Mouse (Mus musculus): ENCODE measurements at regions not wholly inside any gene's neighbourhood (a gene's known extent, or its start where the extent isn't known, plus 50 kb on each side); places are given as distances from the start of the nearest gene placed in this dataset.

DNA sequence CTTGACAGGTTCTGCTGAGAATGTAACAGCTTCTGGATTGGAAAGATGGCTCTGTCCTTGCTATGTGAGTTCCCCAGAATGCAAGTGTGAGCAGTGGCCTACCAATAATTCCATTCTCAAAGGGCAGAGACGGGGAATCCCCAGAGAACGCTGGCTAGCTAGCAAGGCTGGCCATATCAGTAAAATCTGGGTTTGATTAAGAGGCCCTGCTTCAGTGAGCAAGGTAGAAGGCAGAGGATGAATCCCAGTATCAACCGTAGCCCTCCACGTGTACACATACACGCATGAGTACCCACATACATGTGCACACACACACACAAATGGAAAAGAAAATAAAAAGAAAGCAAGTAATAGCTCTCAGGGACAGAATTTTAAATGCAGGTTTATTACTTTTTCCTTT, 55.3 kb downstream of the Tril start:
- DNase-seq (ENCODE audit: low spot score in 2 of 2): no peak

DNA sequence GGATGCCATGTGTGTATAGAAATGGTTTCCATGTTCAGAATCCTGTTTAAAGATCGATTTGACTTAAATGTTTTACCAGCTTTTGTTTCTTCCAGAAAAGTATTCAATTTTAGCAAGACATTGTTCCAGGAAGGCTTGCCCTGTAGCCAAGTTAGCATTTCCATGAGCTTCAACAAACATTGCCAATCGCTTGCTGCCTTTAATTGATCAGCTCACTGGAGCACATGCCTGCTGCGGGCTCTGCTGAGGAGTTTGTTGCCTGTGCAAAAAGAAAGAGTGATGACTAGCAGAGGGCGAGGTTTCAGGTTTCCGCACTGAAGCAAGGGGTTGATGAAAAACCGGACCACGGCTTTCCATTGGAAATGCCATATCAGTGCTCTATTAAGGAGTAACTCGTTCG, 58.0 kb downstream of the Tril start:
- DNase-seq (ENCODE audit: low spot score in 2 of 2): no peak

DNA sequence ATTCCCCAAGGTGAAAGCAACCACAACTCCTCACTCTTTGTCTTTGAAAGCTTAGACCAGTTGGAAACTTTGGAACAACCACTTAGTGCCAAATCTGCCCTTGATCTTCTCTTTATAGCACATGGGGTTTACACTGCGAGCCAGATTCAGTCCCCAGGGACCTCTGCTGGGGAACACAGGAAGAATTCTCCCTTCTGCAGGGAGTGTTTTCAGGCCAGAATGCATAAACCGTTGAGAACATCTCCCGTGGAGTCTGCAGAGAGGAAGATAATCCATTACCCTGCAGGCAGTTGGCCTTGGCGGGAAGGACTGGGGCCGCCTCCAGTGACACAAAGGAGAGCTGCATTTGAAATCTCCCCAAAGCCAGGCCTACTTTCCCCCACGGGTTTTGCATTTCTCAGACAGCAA, 60.0 kb downstream of the Tril start:
- peak; percentile 5 to 33 for DNase-seq (ENCODE audit: low spot score in 2 of 2)

DNA sequence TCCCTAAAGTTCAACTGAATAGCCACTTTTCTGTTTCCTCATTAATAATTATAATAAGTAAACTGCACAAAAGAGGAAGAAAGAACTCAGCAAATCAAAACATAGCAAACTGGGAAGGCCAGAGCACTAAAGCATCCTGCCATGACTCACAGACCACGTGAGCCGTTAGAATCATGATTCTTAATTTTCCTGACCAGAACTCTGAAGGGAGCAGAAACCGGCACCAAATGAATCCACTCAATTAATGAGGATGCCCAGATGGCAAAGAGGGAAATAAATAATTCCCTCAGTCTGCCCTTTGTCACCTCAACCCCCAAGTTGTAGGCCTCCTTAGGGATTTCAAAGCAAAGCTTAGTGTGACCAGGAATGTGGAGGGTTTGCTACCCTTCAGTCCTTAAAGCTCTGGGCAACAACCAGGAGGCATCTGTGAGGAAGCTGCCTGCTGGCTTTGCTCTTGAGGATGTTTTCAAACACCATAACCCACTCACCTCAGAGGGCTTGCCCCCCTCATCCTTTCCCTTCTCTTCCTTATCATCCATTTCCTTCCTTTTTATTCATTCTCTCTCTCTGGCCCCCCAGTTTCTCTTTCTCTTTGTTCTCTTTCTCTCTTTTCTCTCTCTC, 60.8 kb downstream of the Tril start:
- no peak for DNase-seq (ENCODE audit: low spot score in 2 of 2)

DNA sequence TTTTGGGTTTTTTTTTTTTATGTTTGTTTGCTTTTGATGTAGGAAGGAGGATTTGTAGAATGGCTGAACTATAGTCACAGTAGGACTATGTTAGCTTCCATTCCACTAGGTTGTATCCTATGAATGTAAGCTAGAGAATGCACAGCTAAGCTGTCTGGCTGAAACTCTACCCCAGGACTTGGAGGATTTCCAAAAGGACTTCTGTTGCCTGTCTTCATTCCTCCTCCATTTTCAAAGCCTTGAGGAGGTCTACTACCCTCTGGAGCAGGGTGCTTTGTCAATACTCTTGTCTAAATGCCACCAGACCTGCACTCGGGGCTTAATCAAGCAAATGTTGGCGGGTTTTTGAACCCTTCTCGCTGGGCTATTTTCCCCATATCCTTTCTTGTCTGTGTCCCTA, 66.3 kb downstream of the Tril start:
- no peak for DNase-seq (ENCODE audit: low spot score in 2 of 2)

DNA sequence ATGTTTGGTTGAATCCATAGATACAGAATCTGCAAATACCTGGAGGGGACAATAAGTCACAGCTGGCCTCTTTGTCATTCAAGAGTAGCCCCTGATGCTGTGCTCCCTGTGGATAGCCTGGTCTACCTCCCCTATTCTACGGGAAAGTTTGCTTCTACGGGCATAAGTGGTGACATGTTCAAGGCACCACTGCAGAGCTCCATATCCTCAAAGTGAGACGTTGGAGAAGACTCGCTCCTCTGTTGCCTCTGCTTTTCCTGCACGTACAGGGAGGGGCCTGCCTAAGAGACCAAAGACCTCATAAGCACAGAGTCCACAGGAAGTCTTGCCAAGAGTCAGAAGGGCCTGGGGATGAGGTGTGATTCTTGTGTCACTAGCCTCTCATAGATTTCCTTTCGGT, 70.1 kb downstream of the Tril start:
- DNase-seq (ENCODE audit: low spot score in 2 of 2): no peak

Data from adrenal gland, postnatal 4 days (tissue).